Mouse (Mus musculus): Measurements from ENCODE around the gene Elobl.
A peak's percentile ranks its signal among the peaks of the same experiment; 100 is the strongest.

Gene Elobl

GRCm38 (mm10) chr11:88933030-88933429, 33.7 kb downstream of the Elobl start:
- no peak for DNase-seq

- no peak for DNase-seq
These were observed 34.8 kb downstream of the Elobl start for GRCm38 (mm10) chr11:88931692-88932530.

GRCm38 (mm10) chr11:88926566-88926965, 40.2 kb downstream of the Elobl start:
- DNase-seq = peak; percentile 70

All from kidney, adult 9 months (tissue).